Mouse (Mus musculus): ENCODE measurements around the gene Pdzrn3. TPM values are rescaled to one million over a fixed set of nuclear protein-coding genes. Genes with fewer than 3 reads are reported as not detected.

Pdzrn3 gene
- polyA plus RNA-seq, 1 experiment: 13.8 TPM

DNA sequence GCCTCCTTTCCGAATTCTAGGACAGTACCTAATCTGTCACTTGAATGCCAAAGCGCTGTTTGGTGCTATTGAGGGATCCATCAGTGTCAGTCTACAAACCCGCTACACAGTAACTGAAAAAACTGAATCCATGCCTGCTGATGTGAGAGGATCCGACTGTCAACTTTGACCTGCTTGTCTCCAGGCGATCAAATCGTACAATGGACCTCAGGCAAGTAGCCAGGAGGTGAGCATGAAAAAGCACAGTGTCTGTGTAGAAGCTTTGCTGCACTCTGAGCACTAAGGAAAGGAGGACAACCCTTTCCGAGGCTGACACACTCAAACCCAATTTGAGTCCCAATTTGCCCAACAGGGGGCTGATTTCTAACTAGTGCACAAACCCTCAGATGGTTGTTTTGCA is 24.0 kb downstream of the Pdzrn3 start:
- no peak for TF ChIP-seq USF1 (IDR thresholded peaks at IDR 0.05; ENCODE audit: low read depth)
- TF ChIP-seq MYOD1 (IDR thresholded peaks at IDR 0.05; ENCODE audit: control insufficient read depth in 1 of 3, insufficient read length in 2 of 3, low read depth in 2 of 3): no peak
- no peak for TF ChIP-seq TCF12 (IDR thresholded peaks at IDR 0.05; ENCODE audit: insufficient read depth, poor library complexity, severe bottlenecking)
- TF ChIP-seq TCF3 (IDR thresholded peaks at IDR 0.05; ENCODE audit: insufficient read length, low read depth): no peak
- TF ChIP-seq REST (IDR thresholded peaks at IDR 0.05; ENCODE audit: insufficient read depth, insufficient read length): no peak
- TF ChIP-seq MYOG (IDR thresholded peaks at IDR 0.05; ENCODE audit: control insufficient read depth in 1 of 3, insufficient read depth in 1 of 3, insufficient read length in 2 of 3, low read depth in 2 of 3): no peak
- no peak for TF ChIP-seq E2F4 (IDR thresholded peaks at IDR 0.05; ENCODE audit: insufficient read depth)
- no peak for TF ChIP-seq POLR2AphosphoS2 (IDR thresholded peaks at IDR 0.05; ENCODE audit: insufficient read length, low read depth)
- no peak for TF ChIP-seq POLR2A (IDR thresholded peaks at IDR 0.05; ENCODE audit: insufficient read length, low read depth)
- no peak for TF ChIP-seq CEBPB (IDR thresholded peaks at IDR 0.05; ENCODE audit: insufficient read depth, poor library complexity, severe bottlenecking)
- no peak for TF ChIP-seq SRF (IDR thresholded peaks at IDR 0.05; ENCODE audit: control insufficient read depth, insufficient read length, low read depth)
- TF ChIP-seq MAX (IDR thresholded peaks at IDR 0.05; ENCODE audit: low read depth): no peak
- Histone ChIP-seq H3K4me3 (no peak overlapping the region), H3ac (ENCODE audit: control insufficient read depth, insufficient read length) (no peak overlapping the region), H3K36me3 (ENCODE audit: control insufficient read depth, insufficient read depth) (peaks cover 7% of the 10 kb centered on the region), H3K27me3 (ENCODE audit: control insufficient read depth, insufficient read depth, insufficient read length) (no peaks in the 10 kb centered on the region), H3K79me2 (ENCODE audit: control insufficient read depth, insufficient read depth) (peaks cover 29% of the 10 kb centered on the region), H3K4me2 (ENCODE audit: low read depth) (no peak overlapping the region)

GRCm38 (mm10) chr6:101352626-101353025 is 25.1 kb downstream of the Pdzrn3 start:
- H3K4me2 ChIP-seq (ENCODE audit: low read depth): no peak overlapping the region
- TF ChIP-seq TCF12 (IDR thresholded peaks at IDR 0.05; ENCODE audit: insufficient read depth, poor library complexity, severe bottlenecking) (no peak), CEBPB (IDR thresholded peaks at IDR 0.05; ENCODE audit: insufficient read depth, poor library complexity, severe bottlenecking) (no peak), SRF (IDR thresholded peaks at IDR 0.05; ENCODE audit: control insufficient read depth, insufficient read length, low read depth) (no peak), MYOD1 (IDR thresholded peaks at IDR 0.05; ENCODE audit: control insufficient read depth in 1 of 3, insufficient read length in 2 of 3, low read depth in 2 of 3) (no peak), E2F4 (IDR thresholded peaks at IDR 0.05; ENCODE audit: insufficient read depth) (no peak), MYOG (IDR thresholded peaks at IDR 0.05; ENCODE audit: control insufficient read depth in 1 of 3, insufficient read depth in 1 of 3, insufficient read length in 2 of 3, low read depth in 2 of 3) (no peak), USF1 (IDR thresholded peaks at IDR 0.05; ENCODE audit: low read depth) (no peak), TCF3 (IDR thresholded peaks at IDR 0.05; ENCODE audit: insufficient read length, low read depth) (no peak), MAX (IDR thresholded peaks at IDR 0.05; ENCODE audit: low read depth) (no peak), POLR2AphosphoS2 (IDR thresholded peaks at IDR 0.05; ENCODE audit: insufficient read length, low read depth) (no peak), POLR2A (IDR thresholded peaks at IDR 0.05; ENCODE audit: insufficient read length, low read depth) (no peak), REST (IDR thresholded peaks at IDR 0.05; ENCODE audit: insufficient read depth, insufficient read length) (no peak)
- H3ac ChIP-seq (ENCODE audit: control insufficient read depth, insufficient read length): no peak overlapping the region
- H3K4me3 ChIP-seq: no peak overlapping the region
- no peaks in the 10 kb centered on the region for H3K27me3 ChIP-seq (ENCODE audit: control insufficient read depth, insufficient read depth, insufficient read length)
- H3K79me2 ChIP-seq (ENCODE audit: control insufficient read depth, insufficient read depth): peaks cover 22% of the 10 kb centered on the region
- H3K36me3 ChIP-seq (ENCODE audit: control insufficient read depth, insufficient read depth): peaks cover 7% of the 10 kb centered on the region

GRCm38 (mm10) chr6:101351100-101351499 is 26.6 kb downstream of the Pdzrn3 start:
- no peak overlapping the region for H3K4me3 ChIP-seq
- no peaks in the 10 kb centered on the region for H3K27me3 ChIP-seq (ENCODE audit: control insufficient read depth, insufficient read depth, insufficient read length)
- TF ChIP-seq MAX (IDR thresholded peaks at IDR 0.05; ENCODE audit: low read depth) (no peak), CEBPB (IDR thresholded peaks at IDR 0.05; ENCODE audit: insufficient read depth, poor library complexity, severe bottlenecking) (peak; percentile 38; the same call in 1 of the 2 replicates)
- peaks cover 9% of the 10 kb centered on the region for H3K79me2 ChIP-seq (ENCODE audit: control insufficient read depth, insufficient read depth)
- no peak overlapping the region for H3ac ChIP-seq (ENCODE audit: control insufficient read depth, insufficient read length)
- peaks cover 7% of the 10 kb centered on the region for H3K36me3 ChIP-seq (ENCODE audit: control insufficient read depth, insufficient read depth)
- H3K4me2 ChIP-seq (ENCODE audit: low read depth): no peak overlapping the region

DNA sequence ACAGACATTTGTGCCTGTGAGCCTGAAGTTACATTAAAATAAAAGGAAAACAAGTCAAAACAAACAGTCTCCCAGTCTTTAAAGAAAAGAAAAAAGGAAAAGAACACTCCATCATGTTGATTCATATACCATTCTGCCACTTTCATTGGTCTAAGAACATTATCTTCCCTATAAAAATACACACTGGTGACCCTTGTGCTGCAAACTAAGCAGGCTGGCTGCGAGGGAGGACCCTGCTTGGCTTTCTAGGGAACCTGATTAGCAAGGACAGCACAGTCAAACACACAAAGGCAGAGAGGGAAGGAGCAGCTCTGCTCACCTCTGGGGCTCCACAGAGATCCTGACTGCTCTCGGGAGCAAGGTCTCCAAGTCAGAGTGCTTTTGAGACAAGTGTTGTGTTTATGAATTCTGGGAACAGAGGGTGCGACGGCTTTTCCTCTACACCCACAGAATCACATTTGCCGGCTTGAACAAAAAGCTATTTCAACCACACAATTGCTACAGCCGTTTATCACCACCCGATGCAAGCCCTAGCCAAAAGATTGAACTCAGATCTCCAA is 27.2 kb downstream of the Pdzrn3 start:
- peaks cover 7% of the 10 kb centered on the region for H3K36me3 ChIP-seq (ENCODE audit: control insufficient read depth, insufficient read depth)
- no peak overlapping the region for H3ac ChIP-seq (ENCODE audit: control insufficient read depth, insufficient read length)
- H3K27me3 ChIP-seq (ENCODE audit: control insufficient read depth, insufficient read depth, insufficient read length): no peaks in the 10 kb centered on the region
- no peak overlapping the region for H3K4me3 ChIP-seq
- H3K79me2 ChIP-seq (ENCODE audit: control insufficient read depth, insufficient read depth): peaks cover 6% of the 10 kb centered on the region
- TF ChIP-seq SRF (IDR thresholded peaks at IDR 0.05; ENCODE audit: control insufficient read depth, insufficient read length, low read depth) (no peak), E2F4 (IDR thresholded peaks at IDR 0.05; ENCODE audit: insufficient read depth) (no peak), TCF12 (IDR thresholded peaks at IDR 0.05; ENCODE audit: insufficient read depth, poor library complexity, severe bottlenecking) (no peak), MAX (IDR thresholded peaks at IDR 0.05; ENCODE audit: low read depth) (no peak), CEBPB (IDR thresholded peaks at IDR 0.05; ENCODE audit: insufficient read depth, poor library complexity, severe bottlenecking) (no peak), MYOD1 (IDR thresholded peaks at IDR 0.05; ENCODE audit: control insufficient read depth in 1 of 3, insufficient read length in 2 of 3, low read depth in 2 of 3) (no peak), POLR2A (IDR thresholded peaks at IDR 0.05; ENCODE audit: insufficient read length, low read depth) (no peak), POLR2AphosphoS2 (IDR thresholded peaks at IDR 0.05; ENCODE audit: insufficient read length, low read depth) (no peak), REST (IDR thresholded peaks at IDR 0.05; ENCODE audit: insufficient read depth, insufficient read length) (no peak), USF1 (IDR thresholded peaks at IDR 0.05; ENCODE audit: low read depth) (no peak), TCF3 (IDR thresholded peaks at IDR 0.05; ENCODE audit: insufficient read length, low read depth) (no peak), MYOG (IDR thresholded peaks at IDR 0.05; ENCODE audit: control insufficient read depth in 1 of 3, insufficient read depth in 1 of 3, insufficient read length in 2 of 3, low read depth in 2 of 3) (no peak)
- no peak overlapping the region for H3K4me2 ChIP-seq (ENCODE audit: low read depth)

DNA sequence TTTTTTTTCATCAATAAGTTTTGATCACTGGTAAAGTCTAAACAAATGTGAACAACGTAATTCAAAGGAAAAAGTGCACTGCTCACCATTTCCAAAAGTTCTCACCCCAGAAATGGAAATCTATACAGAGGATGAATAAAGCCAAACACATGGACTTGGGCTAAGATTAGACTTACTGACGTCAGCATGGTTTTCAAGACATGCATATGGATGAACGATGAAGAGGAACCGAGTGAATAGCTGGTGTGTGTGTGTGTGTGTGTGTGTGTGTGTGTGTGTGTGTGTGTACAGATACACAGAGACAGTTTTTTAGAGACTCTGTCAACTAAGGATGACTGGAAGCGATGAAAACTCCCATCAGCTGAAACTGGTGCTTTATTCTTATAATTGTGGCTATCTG is 29.2 kb downstream of the Pdzrn3 start:
- Histone ChIP-seq H3K27me3 (ENCODE audit: control insufficient read depth, insufficient read depth, insufficient read length) (no peaks in the 10 kb centered on the region), H3K4me3 (no peak overlapping the region), H3K36me3 (ENCODE audit: control insufficient read depth, insufficient read depth) (peaks cover 7% of the 10 kb centered on the region), H3K79me2 (ENCODE audit: control insufficient read depth, insufficient read depth) (peaks cover 9% of the 10 kb centered on the region), H3K4me2 (ENCODE audit: low read depth) (no peak overlapping the region), H3ac (ENCODE audit: control insufficient read depth, insufficient read length) (no peak overlapping the region)
- TF ChIP-seq MYOG (IDR thresholded peaks at IDR 0.05; ENCODE audit: control insufficient read depth in 1 of 3, insufficient read depth in 1 of 3, insufficient read length in 2 of 3, low read depth in 2 of 3) (no peak), MYOD1 (IDR thresholded peaks at IDR 0.05; ENCODE audit: control insufficient read depth in 1 of 3, insufficient read length in 2 of 3, low read depth in 2 of 3) (no peak), CEBPB (IDR thresholded peaks at IDR 0.05; ENCODE audit: insufficient read depth, poor library complexity, severe bottlenecking) (no peak), REST (IDR thresholded peaks at IDR 0.05; ENCODE audit: insufficient read depth, insufficient read length) (no peak), POLR2A (IDR thresholded peaks at IDR 0.05; ENCODE audit: insufficient read length, low read depth) (no peak), SRF (IDR thresholded peaks at IDR 0.05; ENCODE audit: control insufficient read depth, insufficient read length, low read depth) (no peak), TCF12 (IDR thresholded peaks at IDR 0.05; ENCODE audit: insufficient read depth, poor library complexity, severe bottlenecking) (no peak), TCF3 (IDR thresholded peaks at IDR 0.05; ENCODE audit: insufficient read length, low read depth) (no peak), POLR2AphosphoS2 (IDR thresholded peaks at IDR 0.05; ENCODE audit: insufficient read length, low read depth) (no peak), MAX (IDR thresholded peaks at IDR 0.05; ENCODE audit: low read depth) (no peak)
